Mouse (Mus musculus) cerebellum, adult 2 months (tissue): ENCODE measurements around the gene Ccni.

ENCODE experiments used
- CTCF ChIP-seq: fragments of 200-500 bp; IDR thresholded peaks from 2 replicates; pipeline ENCODE4 v1.5.1; 2011; ENCODE audit warnings: low read depth, mild to moderate bottlenecking, control low read depth, low read length, moderate library complexity, borderline replicate concordance; ENCODE audit not compliant: insufficient read depth
- POLR2A ChIP-seq: fragments of 200-500 bp; IDR thresholded peaks from 2 replicates; pipeline ENCODE4 v1.6.1; 2011; ENCODE audit warnings: low read length, control low read depth, borderline replicate concordance; ENCODE audit not compliant: insufficient read depth

GRCm38 (mm10) chr5:93207006-93207348 lies 682 bp upstream of the Ccni start:
- TF ChIP-seq CTCF (no peak), POLR2A (no peak)
